Mouse (Mus musculus) layer of hippocampus, adult 11-12 months (tissue): Measurements from ENCODE around the gene Tcea2.

Experiments used
- DNase-seq: peaks from one replicate; pipeline ENCODE4 v3.0.0; 2022; ENCODE audit warnings: low spot score

Tcea2 gene

GRCm38 (mm10) chr2:181679951-181680715 is at the start of gene Tcea2:
TSS of gene Tcea2 (plus strand) at chr2:181680310.
- peak; percentile 67 for DNase-seq

GRCm38 (mm10) chr2:181632624-181633023 is 47.5 kb upstream of the Tcea2 start:
- DNase-seq, result peak; percentile 15

- DNase-seq, result no peak
Observed at GRCm38 (mm10) chr2:181635865-181636264, 44.2 kb upstream of the Tcea2 start.

- peak; percentile 21 for DNase-seq
Observed at GRCm38 (mm10) chr2:181644361-181644760, 35.7 kb upstream of the Tcea2 start.

- no peak for DNase-seq
Observed at GRCm38 (mm10) chr2:181645666-181646065, 34.4 kb upstream of the Tcea2 start.

GRCm38 (mm10) chr2:181646626-181647472 is 33.3 kb upstream of the Tcea2 start:
- no peak for DNase-seq

GRCm38 (mm10) chr2:181648926-181649325 is 31.2 kb upstream of the Tcea2 start:
- peak; percentile 46 for DNase-seq

- no peak for DNase-seq
Observed at GRCm38 (mm10) chr2:181653065-181653464, 27.0 kb upstream of the Tcea2 start.

GRCm38 (mm10) chr2:181653523-181653922 is 26.6 kb upstream of the Tcea2 start:
- no peak for DNase-seq

GRCm38 (mm10) chr2:181656734-181657133 is 23.4 kb upstream of the Tcea2 start, which contains the start of gene Gm29797:
TSS of gene Gm29797 (plus strand) at chr2:181657034.
- DNase-seq, result no peak

GRCm38 (mm10) chr2:181657441-181657840 is 22.7 kb upstream of the Tcea2 start:
- no peak for DNase-seq

GRCm38 (mm10) chr2:181658528-181658927 is 21.6 kb upstream of the Tcea2 start:
- no peak for DNase-seq

- peak; percentile 80 for DNase-seq
Observed at GRCm38 (mm10) chr2:181658930-181659555, 21.1 kb upstream of the Tcea2 start.

- DNase-seq, result peak; percentile 90
Observed at GRCm38 (mm10) chr2:181659609-181660055, 20.5 kb upstream of the Tcea2 start.

- no peak for DNase-seq
Observed at GRCm38 (mm10) chr2:181662620-181663297, 17.4 kb upstream of the Tcea2 start.

GRCm38 (mm10) chr2:181663298-181663630 is 16.8 kb upstream of the Tcea2 start:
- no peak for DNase-seq

GRCm38 (mm10) chr2:181670285-181670912 is 9.7 kb upstream of the Tcea2 start:
- no peak for DNase-seq

- DNase-seq, result no peak
Observed at GRCm38 (mm10) chr2:181670913-181671311, 9.2 kb upstream of the Tcea2 start.

GRCm38 (mm10) chr2:181671326-181671725 is 8.8 kb upstream of the Tcea2 start, which contains the start of gene Sox18:
TSS of gene Sox18 (minus strand) at chr2:181671640.
- no peak for DNase-seq

- DNase-seq, result no peak
Observed at GRCm38 (mm10) chr2:181671984-181672383, 8.1 kb upstream of the Tcea2 start.

- no peak for DNase-seq
Observed at GRCm38 (mm10) chr2:181673501-181673900, 6.6 kb upstream of the Tcea2 start.
